Mouse (Mus musculus): Measurements from ENCODE around the gene Gm11237. TPM values are rescaled to one million over a fixed set of nuclear protein-coding genes. Genes with fewer than 3 reads are reported as not detected.

Gene Gm11237
- not detected for polyA plus RNA-seq (2017; shearing (Covaris generic))

GRCm38 (mm10) chr4:73622684-73623083, at the start of gene Gm11237:
Gm11237 (plus strand) TSS chr4:73622984.

GRCm38 (mm10) chr4:73607581-73607980, 15.2 kb upstream of the Gm11237 start, which contains the start of gene Gm11238:
Gm11238 (plus strand) TSS chr4:73607881.

DNA sequence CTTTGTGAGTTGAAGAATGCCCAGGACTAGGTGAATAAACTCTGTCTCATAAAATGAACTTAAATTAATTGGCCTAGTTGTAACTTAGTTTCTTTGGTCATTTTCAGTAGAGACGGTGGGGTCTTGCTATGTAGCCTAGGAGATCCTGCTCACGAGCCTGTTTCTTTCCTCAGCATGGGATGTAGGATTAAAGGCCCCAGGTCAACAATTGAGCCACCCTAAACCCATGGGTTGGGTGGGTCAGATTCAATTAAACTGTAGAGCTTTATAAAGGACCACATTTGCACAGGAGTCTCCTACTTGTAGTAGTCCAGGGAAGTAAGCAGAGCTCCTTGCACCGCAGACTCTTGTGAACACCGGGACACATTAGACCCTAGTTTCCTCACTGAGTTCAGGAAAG, 15.0 kb downstream of the Gm11237 start, which contains the start of gene Gm11236:
Gm11236 (plus strand) TSS at position 301 of the 400 bp plus-strand sequence.

GRCm38 (mm10) chr4:73668054-73668453, 45.3 kb downstream of the Gm11237 start, which contains the start of gene Gm11239:
Gm11239 (plus strand) TSS chr4:73668354.

Other genes starting within 250 kb of the Gm11237 start
- not detected for gene Gm11487, start 217.9 kb upstream of the Gm11237 start, polyA plus RNA-seq (2017; shearing (Covaris generic))
- not detected for gene Gm11238, start 15.1 kb upstream of the Gm11237 start, polyA plus RNA-seq (2017; shearing (Covaris generic))
- gene Gm11236, start 15.1 kb downstream of the Gm11237 start, polyA plus RNA-seq (2017; shearing (Covaris generic)) = not detected
- not detected for gene Gm11239, start 45.4 kb downstream of the Gm11237 start, polyA plus RNA-seq (2017; shearing (Covaris generic))
- not detected for gene Gm428, start 60.5 kb downstream of the Gm11237 start, polyA plus RNA-seq (2017; shearing (Covaris generic))
- gene Rasef, start 168.0 kb downstream of the Gm11237 start, polyA plus RNA-seq (2017; shearing (Covaris generic)) = not detected

Measured in effector memory CD4-positive, alpha-beta T cell, adult 7 months (primary cell).